In the genomic region with DNA sequence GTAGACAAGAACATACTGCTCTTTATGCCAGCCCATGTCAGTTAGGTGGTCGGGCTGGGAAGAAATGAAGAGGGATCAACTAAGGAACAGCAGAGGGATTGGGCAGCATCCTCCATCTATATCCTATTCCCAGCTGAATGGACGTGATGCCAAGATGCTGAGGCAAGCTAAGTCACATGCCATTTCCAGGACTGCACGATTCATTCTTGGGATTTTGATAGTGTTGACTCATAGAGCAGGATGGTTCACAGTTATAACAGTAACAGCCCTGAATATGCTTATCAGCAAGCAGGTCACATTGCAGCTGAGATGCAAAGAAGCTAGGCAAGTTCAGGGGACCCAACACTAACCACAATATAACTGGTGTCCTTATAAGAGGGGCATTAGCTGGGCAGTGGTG, we compare ENCODE assay signal across 21 mouse cellular contexts.
A peak's percentile ranks its signal among the peaks of the same experiment; 100 is the strongest.
DNase-seq lines count a peak whose midpoint lies in the region; ATAC-seq and TF ChIP-seq lines count a peak whose summit lies in the region.
"Had no signal": no experiment of that assay in that cellular context is flagged by ENCODE, and none has a peak within 500 bp of the region (broad histone marks: within the 10 kb centered on the region; RNA-seq: fewer than 3 reads in every experiment).

No protein-coding gene starts in this region.

- H3K4me1 ChIP-seq in heart, embryonic 10.5 days: peaks cover 36% of the 10 kb centered on the region
- peaks cover 19% of the 10 kb centered on the region for H3K4me1 ChIP-seq in heart, embryonic 11.5 days (ENCODE audit: control insufficient read depth, insufficient read depth, low read length)
- H3K4me1 ChIP-seq in embryonic facial prominence, embryonic 15.5 days: peaks cover 35% of the 10 kb centered on the region

- DNase-seq in heart, embryonic 10.5 days (ENCODE audit: low spot score): no peak
- DNase-seq in 3T3-L1 (ENCODE audit: low read depth, low spot score): peak; percentile 83
- no peak for DNase-seq in adrenal gland, postnatal 10 days
- DNase-seq: adrenal gland, adult 2 months; cerebellum, adult 9-10 months; forebrain, postnatal 0 days; heart, postnatal 36 days; kidney, adult 18-20 months; kidney, postnatal 4 days; left cerebral cortex, postnatal 4 days; lung, embryonic 14.5 days; lung, postnatal 4 days had no signal

- ATAC-seq in heart, embryonic 11.5 days (replicated peaks; ENCODE audit: insufficient number of reproducible peaks, low FRiP score, low TSS enrichment): no peak
- ATAC-seq in embryonic facial prominence, embryonic 15.5 days (ENCODE audit: insufficient number of reproducible peaks, low FRiP score, low TSS enrichment, low read depth): no peak
- ATAC-seq in CD4-positive, CD25-positive, alpha-beta regulatory T cell, adult 4 months: no peak
- ATAC-seq: forebrain, postnatal 0 days; midbrain, embryonic 16.5 days; Patski had no signal

- 0 out of 2 replicates have a peak overlapping the region, but pooled peaks have one; percentile 9 for H3K27ac ChIP-seq in heart, embryonic 10.5 days
- H3K27ac ChIP-seq in heart, embryonic 11.5 days (ENCODE audit: low read depth, low read length): no peak overlapping the region
- H3K27ac ChIP-seq in embryonic facial prominence, embryonic 15.5 days (replicated peaks): peak overlapping the region; percentile 73
- H3K27ac ChIP-seq: hindbrain, embryonic 13.5 days; limb, embryonic 15.5 days; liver, embryonic 14.5 days had no signal

- no peak for TF ChIP-seq CTCF in C2C12 (IDR thresholded peaks at IDR 0.05; ENCODE audit: control insufficient read depth, insufficient read depth, insufficient read length)

- H3ac ChIP-seq in C2C12 (ENCODE audit: control insufficient read depth, insufficient read length, low read depth): no peak overlapping the region

- no peak overlapping the region for H3K4me2 ChIP-seq in heart, embryonic 11.5 days
- no peak overlapping the region for H3K4me2 ChIP-seq in embryonic facial prominence, embryonic 15.5 days (replicated peaks)
- H3K4me2 ChIP-seq: hindbrain, embryonic 13.5 days; limb, embryonic 15.5 days; lung, embryonic 14.5 days had no signal

- WGBS in heart, embryonic 10.5 days: 70% methylated on average over 3 of the region's 3 CpGs
- WGBS in heart, embryonic 11.5 days (ENCODE audit: insufficient replicate concordance): 60% methylated on average over 3 of the region's 3 CpGs
- 86% methylated on average over 3 of the region's 3 CpGs for WGBS in embryonic facial prominence, embryonic 15.5 days

- H3K9me3 ChIP-seq in heart, embryonic 10.5 days: no peaks in the 10 kb centered on the region
- no peaks in the 10 kb centered on the region for H3K9me3 ChIP-seq in heart, embryonic 11.5 days (replicated peaks; ENCODE audit: control insufficient read depth, low read length)
- H3K9me3 ChIP-seq in embryonic facial prominence, embryonic 15.5 days (replicated peaks): no peaks in the 10 kb centered on the region
- H3K9me3 ChIP-seq: hindbrain, embryonic 13.5 days; limb, embryonic 15.5 days had no signal

- no peaks in the 10 kb centered on the region for H3K79me2 ChIP-seq in C2C12 (ENCODE audit: control insufficient read depth, insufficient read depth)

- H3K36me3 ChIP-seq in heart, embryonic 10.5 days: no peaks in the 10 kb centered on the region
- no peaks in the 10 kb centered on the region for H3K36me3 ChIP-seq in heart, embryonic 11.5 days (ENCODE audit: control insufficient read depth, insufficient read depth, low read length)
- no peaks in the 10 kb centered on the region for H3K36me3 ChIP-seq in C2C12 (ENCODE audit: control insufficient read depth, insufficient read depth)
- H3K36me3 ChIP-seq in embryonic facial prominence, embryonic 15.5 days: no peaks in the 10 kb centered on the region
- H3K36me3 ChIP-seq: limb, embryonic 15.5 days had no signal

- H3K79me3 ChIP-seq in C2C12 (ENCODE audit: low read depth): no peaks in the 10 kb centered on the region

- H3K27me3 ChIP-seq in heart, embryonic 10.5 days (ENCODE audit: insufficient read depth, poor library complexity, severe bottlenecking): no peaks in the 10 kb centered on the region
- H3K27me3 ChIP-seq in heart, embryonic 11.5 days (ENCODE audit: control insufficient read depth, insufficient read depth, low read length): no peaks in the 10 kb centered on the region
- H3K27me3 ChIP-seq in C2C12 (ENCODE audit: control insufficient read depth, insufficient read depth, insufficient read length): no peaks in the 10 kb centered on the region
- H3K27me3 ChIP-seq in embryonic facial prominence, embryonic 15.5 days: no peaks in the 10 kb centered on the region
- H3K27me3 ChIP-seq: hindbrain, embryonic 13.5 days; limb, embryonic 15.5 days; Patski had no signal

- no peak overlapping the region for H3K4me3 ChIP-seq in heart, embryonic 10.5 days
- no peak overlapping the region for H3K4me3 ChIP-seq in heart, embryonic 11.5 days (ENCODE audit: low read depth, low read length)
- no peak overlapping the region for H3K4me3 ChIP-seq in C2C12 (ENCODE audit: insufficient read depth, poor library complexity, severe bottlenecking)
- H3K4me3 ChIP-seq in embryonic facial prominence, embryonic 15.5 days (replicated peaks): no peak overlapping the region
- H3K4me3 ChIP-seq: hindbrain, embryonic 13.5 days; limb, embryonic 15.5 days had no signal

- H3K9ac ChIP-seq in heart, embryonic 11.5 days (ENCODE audit: low read depth, low read length): no peak overlapping the region
- no peak overlapping the region for H3K9ac ChIP-seq in embryonic facial prominence, embryonic 15.5 days
- H3K9ac ChIP-seq: forebrain, postnatal 0 days; hindbrain, embryonic 13.5 days; limb, embryonic 15.5 days; liver, embryonic 14.5 days; lung, embryonic 14.5 days had no signal

TF ChIP-seq in C2C12, 6 proteins besides CTCF, POLR2A, EP300 and RAD21:
- TF ChIP-seq MYOG (IDR thresholded peaks at IDR 0.05; ENCODE audit: control insufficient read depth, extremely low read depth, insufficient read length) (no peak), USF1 (IDR thresholded peaks at IDR 0.05; ENCODE audit: low read depth) (peak; percentile 76)
TF ChIP-seq in C2C12: peak in this region for 1.
